Mouse (Mus musculus) kidney, adult 2 months (tissue): ENCODE measurements at regions not wholly inside any gene's neighbourhood (a gene's known extent, or its start where the extent isn't known, plus 50 kb on each side); places are given as distances from the start of the nearest gene placed in this dataset.

Experiments
- DNase-seq: peaks from one replicate; pipeline ENCODE4 v3.0.0; 2021
- H3K27ac ChIP-seq: fragments of 200-500 bp; 2 replicates; pipeline ENCODE4 v1.5.1; 2012; ENCODE audit warnings: low read depth, low read length, control low read depth, inconsistent platforms; ENCODE audit not compliant: insufficient read depth
- H3K27me3 ChIP-seq: fragments of 200-500 bp; replicated peaks from 2 replicates; pipeline ENCODE4 v1.6.1; 2012; ENCODE audit warnings: mild to moderate bottlenecking, moderate library complexity, low read length, inconsistent platforms; ENCODE audit not compliant: control insufficient read depth, insufficient read depth
- H3K36me3 ChIP-seq: fragments of 200-500 bp; 2 replicates; pipeline ENCODE4 v1.6.1; 2012; ENCODE audit warnings: mild to moderate bottlenecking, moderate library complexity, low read length, inconsistent platforms; ENCODE audit not compliant: control insufficient read depth, insufficient read depth
- H3K4me1 ChIP-seq: fragments of 200-500 bp; 2 replicates; pipeline ENCODE4 v1.6.1; 2011; ENCODE audit warnings: low read length; ENCODE audit not compliant: control insufficient read depth, insufficient read depth
- H3K4me3 ChIP-seq: fragments of 200-500 bp; 2 replicates; pipeline ENCODE4 v1.5.1; 2011; ENCODE audit warnings: mild to moderate bottlenecking, low read depth, low read length, control low read depth; ENCODE audit not compliant: insufficient read depth
- CTCF ChIP-seq: fragments of 200-500 bp; conservative IDR thresholded peaks from 2 replicates; pipeline ENCODE4 v1.5.1; 2011; ENCODE audit warnings: low read depth, mild to moderate bottlenecking, control low read depth, low read length, moderate library complexity, mixed read lengths; ENCODE audit not compliant: insufficient read depth, insufficient read length
- POLR2A ChIP-seq: fragments of 200-500 bp; IDR thresholded peaks from one replicate; pipeline ENCODE4 v1.6.1; 2011; ENCODE audit warnings: low read depth, low read length, control low read depth
- WGBS: fragments of 180-500 bp; shearing (Covaris S2); methylation state at CpG from one replicate; pipeline ENCODE4 v1.1.7; 2018; 5-methylcytosine and 5-hydroxymethylcytosine counted together

GRCm38 (mm10) chr16:46331336-46331735 lies 167.0 kb downstream of the Nectin3 start:
- DNase-seq: no peak

GRCm38 (mm10) chr16:46299079-46299721 lies 144.3 kb upstream of the Gm4737 start:
- Histone ChIP-seq H3K4me3 (no peak overlapping the region), H3K36me3 (no peaks in the 10 kb centered on the region), H3K27me3 (no peaks in the 10 kb centered on the region), H3K27ac (no peak overlapping the region), H3K4me1 (no peaks in the 10 kb centered on the region)
- no peak for DNase-seq
- TF ChIP-seq CTCF (no peak), POLR2A (no peak)
- WGBS: 85% methylated on average over 3 of the region's 3 CpGs

More at GRCm38 (mm10) chr16:46331336-46331735, 167.0 kb downstream of the Nectin3 start:
- Histone ChIP-seq H3K36me3 (no peaks in the 10 kb centered on the region), H3K27me3 (no peaks in the 10 kb centered on the region), H3K4me1 (no peaks in the 10 kb centered on the region), H3K4me3 (no peak overlapping the region), H3K27ac (no peak overlapping the region)
- 77% methylated on average over 6 of the region's 6 CpGs for WGBS
- TF ChIP-seq CTCF (no peak), POLR2A (no peak)

GRCm38 (mm10) chr16:46297192-46297591 lies 142.3 kb upstream of the Gm4737 start:
- Histone ChIP-seq H3K4me3 (no peak overlapping the region), H3K27me3 (no peaks in the 10 kb centered on the region), H3K27ac (no peak overlapping the region), H3K36me3 (no peaks in the 10 kb centered on the region), H3K4me1 (no peaks in the 10 kb centered on the region)
- TF ChIP-seq CTCF (no peak), POLR2A (no peak)
- no peak for DNase-seq
- 64% methylated on average over 2 of the region's 2 CpGs for WGBS

GRCm38 (mm10) chr16:46296412-46296811 lies 141.5 kb upstream of the Gm4737 start:
- no peak for TF ChIP-seq CTCF
- TF ChIP-seq POLR2A: no peak
- no peaks in the 10 kb centered on the region for H3K4me1 ChIP-seq
- H3K4me3 ChIP-seq: no peak overlapping the region
- DNase-seq: no peak
- H3K27ac ChIP-seq: no peak overlapping the region
- 62% methylated on average over 2 of the region's 2 CpGs for WGBS
- H3K27me3 ChIP-seq: no peaks in the 10 kb centered on the region
- no peaks in the 10 kb centered on the region for H3K36me3 ChIP-seq

- 37% methylated on average over 1 of the region's 1 CpGs for WGBS
- no peaks in the 10 kb centered on the region for H3K36me3 ChIP-seq
- H3K27ac ChIP-seq: no peak overlapping the region
- H3K4me3 ChIP-seq: no peak overlapping the region
- no peak for TF ChIP-seq POLR2A
- no peak for TF ChIP-seq CTCF
- DNase-seq: no peak
- H3K4me1 ChIP-seq: no peaks in the 10 kb centered on the region
- no peaks in the 10 kb centered on the region for H3K27me3 ChIP-seq
These were observed 139.0 kb upstream of the Gm4737 start for GRCm38 (mm10) chr16:46293831-46294230.

GRCm38 (mm10) chr16:46291067-46291833 lies 136.4 kb upstream of the Gm4737 start:
- 33% methylated on average over 6 of the region's 6 CpGs for WGBS
- Histone ChIP-seq H3K4me1 (no peaks in the 10 kb centered on the region), H3K27ac (no peak overlapping the region), H3K27me3 (no peaks in the 10 kb centered on the region), H3K4me3 (no peak overlapping the region), H3K36me3 (no peaks in the 10 kb centered on the region)
- DNase-seq: no peak
- no peak for TF ChIP-seq POLR2A
- no peak for TF ChIP-seq CTCF

- no peaks in the 10 kb centered on the region for H3K4me1 ChIP-seq
- H3K27me3 ChIP-seq: no peaks in the 10 kb centered on the region
- WGBS: 44% methylated on average over 2 of the region's 2 CpGs
- H3K27ac ChIP-seq: no peak overlapping the region
- DNase-seq: peak; percentile 9
- TF ChIP-seq POLR2A: no peak
- no peaks in the 10 kb centered on the region for H3K36me3 ChIP-seq
- no peak overlapping the region for H3K4me3 ChIP-seq
These were observed 135.3 kb upstream of the Gm4737 start for GRCm38 (mm10) chr16:46290199-46290598.
